Mouse (Mus musculus) lung, adult 2 months (tissue): ENCODE data around the gene Clptm1.

Source experiments
- CTCF ChIP-seq: fragments of 200-500 bp; IDR thresholded peaks from 2 replicates; pipeline ENCODE4 v1.5.1; 2011; ENCODE audit warnings: mild to moderate bottlenecking, low read length, control low read depth; ENCODE audit not compliant: insufficient read depth
- POLR2A ChIP-seq: fragments of 200-500 bp; IDR thresholded peaks from 2 replicates; pipeline ENCODE4 v1.6.1; 2011; ENCODE audit warnings: low read depth, mild to moderate bottlenecking, control low read depth, low read length, borderline replicate concordance; ENCODE audit errors: extremely low read depth

GRCm38 (mm10) chr7:19694336-19695212 lies 29.7 kb upstream of the Clptm1 start:
- TF ChIP-seq CTCF (no peak), POLR2A (no peak)
